Mouse (Mus musculus): ENCODE data around the gene Tmem206.

DNA sequence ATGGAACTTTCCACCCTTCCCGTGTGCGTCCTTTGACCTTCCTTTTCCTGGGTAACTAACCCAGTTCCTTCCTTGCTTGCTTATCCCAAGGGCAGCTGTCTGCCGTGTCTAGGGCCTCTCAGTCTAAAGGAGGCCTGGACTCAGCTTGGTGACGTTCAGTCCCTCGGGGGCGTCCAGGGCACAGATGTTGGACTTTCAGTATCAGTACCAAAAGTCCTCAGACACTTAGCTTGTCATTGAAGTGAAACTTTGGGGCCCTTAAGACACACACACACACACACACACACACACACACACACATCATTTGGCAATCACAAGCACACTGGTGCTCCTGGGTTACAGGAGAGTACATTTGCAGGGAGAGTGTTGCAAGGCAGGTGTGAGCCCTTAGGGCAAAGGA is 21.5 kb upstream of the Tmem206 start:
- no peak for TF ChIP-seq CTCF (IDR thresholded peaks at IDR 0.05; ENCODE audit: low read depth, low read length)
- no peak for TF ChIP-seq POLR2AphosphoS5 (IDR thresholded peaks at IDR 0.05; ENCODE audit: insufficient replicate concordance, low read depth, low read length)
- no peak for TF ChIP-seq GATA1 (IDR thresholded peaks at IDR 0.05; ENCODE audit: borderline replicate concordance, low read length)
